Mouse (Mus musculus) gastrocnemius, postnatal 10 days (tissue): ENCODE results near the gene Msh4. TPM values are rescaled to one million over a fixed set of nuclear protein-coding genes. Genes with fewer than 3 reads are reported as not detected.
"Not testable (repeated sequence)": the region's sequence is repeated elsewhere in the genome, so short reads cannot be mapped to it uniquely, and the experiment has no call there.

ENCODE experiments used
- DNase-seq: peaks from one replicate; pipeline ENCODE4 v3.0.0; 2021; ENCODE audit warnings: mixed read lengths
- total RNA-seq, 2 experiments: library from RNA; stranded (reverse); gene quantifications; 2 replicates each; pipeline ENCODE4 v1.2.3; 2021

Gene Msh4
- total RNA-seq, 2 experiments from 2014 or later, result 0.16 to 0.25 TPM

GRCm38 (mm10) chr3:153849368-153850015, 56.4 kb downstream of the Msh4 start:
- DNase-seq, result no peak

GRCm38 (mm10) chr3:153847207-153847733, 58.7 kb downstream of the Msh4 start:
- no peak for DNase-seq

GRCm38 (mm10) chr3:153846109-153846508, 59.8 kb downstream of the Msh4 start:
- no peak for DNase-seq

GRCm38 (mm10) chr3:153845500-153845899, 60.4 kb downstream of the Msh4 start:
- DNase-seq, result no peak

GRCm38 (mm10) chr3:153844757-153845156, 61.2 kb downstream of the Msh4 start:
- no peak for DNase-seq

GRCm38 (mm10) chr3:153844030-153844429, 61.9 kb downstream of the Msh4 start, which contains the start of gene Asb17:
TSS of gene Asb17 (plus strand) at chr3:153844209.
- DNase-seq, result no peak

- no peak for DNase-seq
These were observed 68.3 kb downstream of the Msh4 start for GRCm38 (mm10) chr3:153837593-153837992.

- DNase-seq, result no peak
These were observed 69.6 kb downstream of the Msh4 start for GRCm38 (mm10) chr3:153836316-153836715.

- peak; percentile 73 for DNase-seq
These were observed 70.4 kb downstream of the Msh4 start for GRCm38 (mm10) chr3:153835455-153836086.

GRCm38 (mm10) chr3:153834071-153834470, 71.9 kb downstream of the Msh4 start:
- no peak for DNase-seq

GRCm38 (mm10) chr3:153832654-153832945, 73.3 kb downstream of the Msh4 start:
- no peak for DNase-seq

- DNase-seq, result no peak
These were observed 73.9 kb downstream of the Msh4 start for GRCm38 (mm10) chr3:153831873-153832653.

GRCm38 (mm10) chr3:153831014-153831872, 74.7 kb downstream of the Msh4 start:
- DNase-seq, result no peak

GRCm38 (mm10) chr3:153829788-153830187, 76.2 kb downstream of the Msh4 start:
- not testable (repeated sequence) for DNase-seq

GRCm38 (mm10) chr3:153826616-153827015, 79.3 kb downstream of the Msh4 start:
- no peak for DNase-seq

GRCm38 (mm10) chr3:153825197-153825596, 80.7 kb downstream of the Msh4 start:
- no peak for DNase-seq

- no peak for DNase-seq
These were observed 82.0 kb downstream of the Msh4 start for GRCm38 (mm10) chr3:153823671-153824515.

- DNase-seq, result no peak
These were observed 86.5 kb downstream of the Msh4 start for GRCm38 (mm10) chr3:153819438-153819837.

GRCm38 (mm10) chr3:153818723-153819122, 87.2 kb downstream of the Msh4 start:
- DNase-seq, result no peak

GRCm38 (mm10) chr3:153817376-153817890, 88.5 kb downstream of the Msh4 start:
- DNase-seq, result no peak

GRCm38 (mm10) chr3:153814026-153814425, 91.9 kb downstream of the Msh4 start:
- no peak for DNase-seq
